Mouse (Mus musculus) cerebellum, adult 8-10 months (tissue): ENCODE measurements around the gene Pla2g2f.

ENCODE experiments used
- DNase-seq: peaks from one replicate; pipeline ENCODE4 v3.0.0; 2022

Pla2g2f gene

DNA sequence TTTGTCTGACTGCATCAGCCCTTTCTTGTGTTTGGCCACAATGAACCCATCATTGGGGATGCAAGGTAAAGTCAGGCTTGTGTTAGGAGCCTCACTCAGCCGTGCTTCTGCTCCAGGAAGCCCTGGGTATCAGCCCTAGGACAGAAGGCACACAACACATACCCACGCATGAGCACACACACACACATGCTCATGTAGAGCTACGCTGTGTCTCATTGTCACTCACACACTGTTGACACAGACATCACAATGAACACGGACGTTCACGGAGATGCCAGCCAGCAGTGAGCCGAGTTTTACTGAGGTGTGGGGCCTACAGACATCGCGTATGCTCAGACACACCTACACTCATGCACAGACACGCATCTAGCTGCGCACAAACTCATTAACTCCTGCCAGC lies 1.4 kb downstream of the Pla2g2f start:
- no peak for DNase-seq

- DNase-seq, result no peak
These were observed 2.0 kb downstream of the Pla2g2f start for GRCm38 (mm10) chr4:138755439-138755838.

- DNase-seq, result no peak
These were observed 3.0 kb downstream of the Pla2g2f start for GRCm38 (mm10) chr4:138754432-138754831.

GRCm38 (mm10) chr4:138753608-138754007 lies 3.8 kb downstream of the Pla2g2f start:
- no peak for DNase-seq

DNA sequence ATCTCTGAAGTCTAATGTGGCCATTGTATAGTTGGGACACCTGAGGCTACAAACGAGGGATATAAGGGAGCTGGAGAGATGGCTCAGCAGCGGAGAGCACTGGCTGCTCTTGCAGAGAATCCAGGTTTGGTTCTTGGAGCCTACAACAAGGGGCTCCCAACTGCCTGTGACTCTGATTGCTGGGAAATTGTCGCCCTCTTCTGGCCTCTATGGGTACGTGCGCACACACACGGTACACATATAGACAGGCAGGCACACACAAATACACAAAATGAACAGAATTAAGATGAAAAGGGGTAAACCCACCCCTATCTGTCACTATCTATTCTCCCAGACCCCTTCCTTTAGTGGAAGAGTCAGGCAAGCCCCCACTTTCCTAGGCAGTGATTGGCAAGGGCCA lies 4.8 kb downstream of the Pla2g2f start:
- DNase-seq, result no peak

GRCm38 (mm10) chr4:138748369-138749072 lies 8.9 kb downstream of the Pla2g2f start:
- DNase-seq, result peak; percentile 53

DNA sequence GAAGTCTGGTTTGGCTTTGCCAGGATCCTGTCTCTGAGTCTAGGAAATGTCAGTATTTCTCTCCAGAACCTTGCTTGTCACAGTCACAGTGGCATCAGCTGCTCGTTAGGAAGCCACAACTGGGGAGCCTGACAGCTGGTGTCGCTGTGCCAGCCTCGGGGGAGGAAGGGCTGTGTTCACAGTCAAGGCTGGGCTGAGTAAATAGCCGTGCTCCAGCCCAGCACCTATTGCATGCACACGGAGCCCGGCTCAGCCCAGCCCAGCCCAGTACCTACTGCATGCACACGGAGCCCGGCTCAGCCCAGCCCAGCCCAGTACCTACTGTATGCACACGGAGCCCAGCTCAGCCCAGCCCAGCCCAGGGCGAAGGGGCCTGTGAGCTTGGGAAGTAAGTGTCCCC lies 9.6 kb downstream of the Pla2g2f start:
- no peak for DNase-seq

DNA sequence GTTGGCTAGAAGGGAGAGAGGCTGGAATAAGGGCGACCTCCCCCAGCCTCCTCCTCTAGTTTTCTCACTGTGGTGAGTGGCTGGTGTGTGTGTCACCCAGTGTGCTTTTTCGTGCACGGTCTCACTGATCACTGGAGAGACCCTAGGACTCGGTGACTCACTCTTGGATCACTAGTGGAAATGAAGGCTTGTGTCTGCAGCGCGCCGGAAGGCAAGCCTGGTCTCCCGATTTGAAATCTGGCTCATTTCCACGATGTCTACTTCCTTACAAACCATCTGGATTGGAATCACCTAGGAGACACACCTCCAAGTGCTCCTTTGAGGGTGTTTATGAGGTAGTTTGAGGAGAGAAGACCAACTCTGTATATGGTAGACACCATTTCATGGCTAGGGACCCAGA lies 10.6 kb downstream of the Pla2g2f start:
- DNase-seq, result no peak

DNA sequence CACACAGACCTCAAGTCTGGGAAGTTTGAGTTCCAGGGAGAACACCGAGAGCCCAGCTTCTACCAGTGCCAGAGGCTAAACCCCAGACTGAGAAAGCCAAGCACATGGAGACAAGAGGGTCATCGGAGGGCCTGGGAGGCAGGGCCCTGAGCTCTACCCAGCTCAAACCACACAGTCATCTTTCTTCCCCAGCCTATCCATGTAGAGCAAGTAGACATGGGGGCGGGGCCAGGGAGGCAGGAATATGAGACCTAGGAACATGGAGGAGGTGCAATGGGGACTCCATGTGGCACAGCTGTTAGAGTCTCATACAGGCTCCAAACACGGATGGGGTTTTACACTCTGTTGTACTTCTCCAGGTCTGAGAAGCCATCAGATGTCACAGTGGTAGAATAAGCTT lies 11.5 kb downstream of the Pla2g2f start:
- DNase-seq, result no peak

DNA sequence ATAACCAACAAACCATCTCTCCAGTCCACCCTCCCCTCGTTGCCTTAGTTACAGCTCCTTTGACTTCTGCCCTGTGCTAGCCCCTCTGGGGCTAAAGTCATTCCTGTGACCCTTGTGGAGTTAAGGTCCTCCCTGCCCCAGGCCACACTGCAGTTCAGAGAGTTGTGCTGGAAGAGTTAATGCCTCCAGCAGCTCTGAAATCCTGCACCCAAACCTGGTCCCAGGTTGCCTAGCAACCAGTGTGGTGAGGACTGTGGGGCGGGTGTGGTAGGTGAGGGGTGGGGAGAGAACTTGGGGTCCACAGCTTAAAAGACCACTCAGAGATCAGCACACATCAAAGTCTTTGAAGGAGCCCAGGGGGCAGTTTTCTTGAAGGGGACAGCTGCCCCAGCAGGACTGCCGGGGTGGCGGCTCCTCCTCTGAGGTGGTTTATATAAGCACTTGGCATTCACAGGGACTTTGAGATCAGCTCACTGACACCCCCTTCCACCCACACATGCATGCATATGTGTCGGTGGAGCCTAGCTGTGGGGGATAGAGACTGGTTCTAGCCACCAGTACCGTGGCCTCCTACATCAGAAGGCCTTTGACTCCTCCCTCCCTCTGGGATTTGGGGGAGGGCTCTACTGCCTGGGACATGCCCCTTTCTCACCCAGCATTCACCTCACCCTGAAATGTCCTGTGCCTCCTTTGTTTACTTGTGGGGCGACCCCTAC lies 18.1 kb downstream of the Pla2g2f start:
- DNase-seq, result no peak

DNA sequence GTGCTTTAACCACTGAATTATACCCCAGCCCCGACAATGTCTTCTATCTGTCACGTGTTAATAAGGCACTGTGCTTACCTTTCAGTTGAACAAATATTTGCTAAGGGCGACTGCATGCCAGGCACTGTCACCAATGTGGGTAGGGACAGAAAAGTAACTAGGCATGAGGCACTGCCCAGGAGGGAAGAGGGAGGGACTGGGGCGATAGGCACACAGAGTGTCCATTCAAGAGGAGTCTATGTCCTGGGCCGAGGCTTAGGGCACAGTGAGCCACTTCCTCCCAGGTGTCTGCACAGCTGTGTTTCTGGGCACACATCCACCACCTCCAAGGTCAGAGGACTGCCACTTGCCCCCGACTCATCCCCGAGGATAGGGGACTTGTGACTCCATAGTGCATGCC lies 20.4 kb downstream of the Pla2g2f start, which contains the start of gene Ubxn10:
Gene Ubxn10, minus strand, starts transcription at position 137 of the 400 bp plus-strand sequence.
- no peak for DNase-seq

DNA sequence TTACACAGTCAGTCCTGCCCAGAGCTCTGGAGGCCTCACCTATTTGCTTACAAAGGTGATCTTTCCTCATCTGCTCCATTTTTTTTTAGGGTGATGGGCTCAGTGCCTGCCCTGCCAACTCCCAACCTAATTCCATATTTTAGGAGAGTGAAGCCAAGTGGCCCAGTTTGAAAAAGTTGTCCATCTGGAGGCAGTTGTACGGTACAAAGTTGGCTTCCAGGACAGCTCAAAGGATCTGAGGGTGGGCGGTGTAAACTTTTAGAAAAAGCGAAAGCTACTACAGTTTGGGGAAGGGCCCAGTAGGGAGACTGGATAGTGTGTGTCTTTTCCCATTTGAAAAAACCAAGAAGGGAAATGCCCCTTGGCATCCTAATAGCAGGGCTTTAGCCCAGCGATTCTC lies 22.6 kb downstream of the Pla2g2f start:
- no peak for DNase-seq

- DNase-seq, result no peak
These were observed 23.3 kb downstream of the Pla2g2f start for GRCm38 (mm10) chr4:138734105-138734504.

GRCm38 (mm10) chr4:138729018-138729703 lies 28.3 kb downstream of the Pla2g2f start:
- no peak for DNase-seq

DNA sequence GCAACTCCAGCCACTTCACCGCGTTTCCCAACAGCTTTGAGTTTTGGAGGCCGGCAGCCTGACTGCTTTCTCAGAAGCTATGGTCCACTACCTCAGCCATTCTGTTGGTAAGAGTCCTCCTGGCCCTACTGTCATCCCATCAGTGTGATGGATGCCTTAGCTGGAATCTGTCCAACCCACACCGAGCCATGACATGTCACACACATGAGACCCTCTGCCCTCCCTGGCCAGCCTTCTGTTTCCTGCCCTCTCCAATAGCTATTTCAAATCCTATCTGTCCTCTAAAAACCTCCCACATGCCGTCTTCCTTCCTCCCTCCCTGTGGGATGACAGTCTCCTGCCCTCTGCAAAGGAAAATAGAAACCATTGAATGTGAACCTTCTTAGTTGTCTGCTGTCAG lies 31.7 kb downstream of the Pla2g2f start:
- DNase-seq, result no peak

GRCm38 (mm10) chr4:138725127-138725461 lies 32.3 kb downstream of the Pla2g2f start:
- no peak for DNase-seq

DNA sequence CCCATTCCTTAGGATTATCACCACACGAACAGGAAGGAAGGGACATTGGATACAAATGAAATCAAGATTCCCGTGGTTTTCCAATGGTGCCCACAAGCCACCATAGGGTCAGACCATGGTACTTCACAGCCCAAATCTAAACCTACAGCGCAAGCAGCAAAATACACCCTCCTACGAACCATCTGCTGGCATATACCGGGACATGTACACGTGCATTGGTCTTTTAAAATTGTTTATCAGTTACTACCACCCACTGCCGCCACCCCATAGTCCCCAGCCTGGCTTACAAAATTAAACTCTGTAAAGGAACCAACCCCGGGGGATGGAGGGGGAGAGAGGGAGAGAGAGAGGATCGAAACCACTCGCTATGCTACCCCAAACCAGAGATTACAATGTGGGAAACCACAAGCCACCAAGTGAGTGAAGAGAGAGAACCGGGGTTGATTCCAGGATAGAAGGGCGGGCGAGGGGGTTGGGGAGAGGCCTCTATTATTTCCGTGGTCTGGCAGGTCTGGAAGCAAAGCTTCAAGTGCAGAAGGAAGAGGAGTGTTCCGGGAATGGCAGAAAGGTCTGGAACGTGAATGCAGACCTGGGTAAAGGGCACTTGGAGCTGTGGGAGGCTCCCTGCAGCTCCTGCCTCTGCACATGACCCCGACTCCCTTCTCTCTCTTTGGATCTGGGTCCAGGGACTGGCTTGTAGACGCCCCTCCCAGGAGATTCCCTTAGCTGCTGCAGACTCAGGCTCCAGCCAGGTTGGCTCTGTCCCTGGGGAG lies 32.9 kb downstream of the Pla2g2f start, which contains the start of gene Pla2g2c:
Gene Pla2g2c, plus strand, starts transcription at position 439 of the 773 bp plus-strand sequence.
- no peak for DNase-seq

- DNase-seq, result no peak
These were observed 33.7 kb downstream of the Pla2g2f start for GRCm38 (mm10) chr4:138723493-138724281.

DNA sequence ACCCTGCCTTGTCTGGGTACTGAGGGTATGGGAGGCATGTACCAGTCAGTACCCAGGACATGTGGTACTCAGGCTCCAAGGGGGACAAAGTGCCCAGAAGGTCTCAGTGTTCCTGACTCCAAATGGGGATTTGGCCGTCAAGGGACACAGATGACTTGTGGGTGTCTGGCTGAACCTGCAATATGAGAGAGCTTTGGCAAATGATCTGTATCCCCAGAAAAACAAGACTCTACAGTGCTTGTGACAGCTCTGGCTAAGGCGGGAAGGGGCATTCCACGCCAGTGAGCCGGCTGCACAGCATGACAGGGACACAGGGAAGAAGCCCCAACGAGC lies 38.2 kb downstream of the Pla2g2f start:
- DNase-seq, result no peak

DNA sequence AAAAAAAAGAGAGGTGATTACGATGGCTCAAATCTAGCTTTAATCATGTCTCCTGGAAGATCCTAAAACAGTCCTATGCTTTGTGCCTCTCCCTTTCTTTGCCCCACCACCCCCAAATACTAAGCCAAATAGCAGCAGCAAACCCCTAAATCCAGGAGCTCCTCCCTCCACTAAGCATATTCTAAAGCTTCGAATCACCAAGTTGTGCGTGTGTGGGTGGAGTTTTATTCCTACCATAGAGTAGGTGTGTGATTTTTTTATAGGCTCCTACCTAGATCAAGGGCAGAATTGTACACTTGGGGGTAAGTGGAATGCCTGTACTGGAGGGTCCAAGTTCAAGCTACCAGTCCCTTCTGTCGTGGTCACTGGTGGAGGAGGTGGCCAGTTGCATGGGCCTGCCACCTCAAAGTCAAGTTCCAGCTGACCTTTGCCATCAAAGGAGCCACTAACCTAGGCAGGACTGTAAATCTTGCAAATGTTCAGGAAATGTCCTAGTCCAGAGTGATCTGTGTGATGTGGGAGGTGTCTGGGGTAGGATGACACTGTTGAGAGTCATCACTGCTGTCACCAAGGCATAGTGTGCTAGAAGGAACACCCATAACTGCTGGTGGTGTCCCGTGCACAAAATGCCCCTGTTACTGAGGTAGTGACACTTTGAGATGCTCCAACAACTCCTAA lies 38.7 kb downstream of the Pla2g2f start:
- no peak for DNase-seq

DNA sequence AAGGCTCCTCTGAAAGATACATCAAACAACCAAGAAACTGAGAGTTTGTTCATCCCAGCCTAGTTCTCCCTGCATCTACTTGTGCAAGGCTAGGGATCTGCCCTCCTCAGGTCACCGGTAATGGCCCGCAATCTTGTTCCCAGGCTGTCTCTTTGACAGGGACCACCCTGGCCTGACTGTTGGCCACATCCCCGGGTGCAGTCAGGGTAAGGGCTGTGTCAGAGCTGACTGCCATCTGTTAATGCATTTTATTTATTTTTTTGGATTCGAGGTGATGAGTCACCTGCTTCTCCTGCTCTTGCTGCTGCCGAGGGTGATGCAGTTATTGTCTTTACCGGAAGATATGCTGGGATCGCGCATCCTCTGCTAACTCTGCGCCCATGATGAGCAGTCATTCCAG lies 40.7 kb downstream of the Pla2g2f start:
- no peak for DNase-seq

- no peak for DNase-seq
These were observed 43.2 kb downstream of the Pla2g2f start for GRCm38 (mm10) chr4:138714186-138714585.
